Mouse (Mus musculus) cortical plate, adult 2 months (tissue): ENCODE measurements around the gene Thbd.

ENCODE experiments used
- CTCF ChIP-seq: fragments of 200-500 bp; IDR thresholded peaks from 2 replicates; pipeline ENCODE4 v1.5.1; 2011; ENCODE audit warnings: mild to moderate bottlenecking, control low read depth, low read length; ENCODE audit not compliant: insufficient read depth; ENCODE audit errors: extremely low read depth
- POLR2A ChIP-seq: fragments of 200-500 bp; IDR thresholded peaks from 2 replicates; pipeline ENCODE4 v1.6.1; 2011; ENCODE audit warnings: mild to moderate bottlenecking, low read length, control low read depth; ENCODE audit not compliant: insufficient read depth; ENCODE audit errors: extremely low read depth

GRCm38 (mm10) chr2:148393149-148393548 lies 14.8 kb downstream of the Thbd start:
- TF ChIP-seq CTCF (no peak), POLR2A (no peak)
